Comparison of ENCODE assay signal across 8 mouse cellular contexts in genomic region chr2:11542640-11543039, GRCm38 (mm10). TPM values are rescaled to one million over a fixed set of nuclear protein-coding genes. Genes with fewer than 3 reads are reported as not detected.
DNase-seq lines count a peak whose midpoint lies in the region; ATAC-seq lines count a peak whose summit lies in the region.
"Had no signal": no experiment of that assay in that cellular context is flagged by ENCODE, and none has a peak within 500 bp of the region (broad histone marks: within the 10 kb centered on the region; RNA-seq: fewer than 3 reads in every experiment).

No protein-coding gene starts in this region.

- 0 out of 2 replicates have a peak, but pooled peaks cover under 1% of the 10 kb centered on the region for H3K27me3 ChIP-seq in midbrain, embryonic 13.5 days
- H3K27me3 ChIP-seq: megakaryocyte, embryonic 14.5 days had no signal

- ATAC-seq in activated CD4-positive, CD25-positive, alpha-beta regulatory T cell, adult 4 months: peak; percentile 54
- peak; percentile 79 for ATAC-seq in midbrain, embryonic 13.5 days

- WGBS in midbrain, embryonic 13.5 days: 85% methylated on average over 1 of the region's 1 CpGs

- no peak overlapping the region for H3K27ac ChIP-seq in midbrain, embryonic 13.5 days

- no peaks in the 10 kb centered on the region for H3K4me1 ChIP-seq in midbrain, embryonic 13.5 days (replicated peaks)

- H3K4me2 ChIP-seq in midbrain, embryonic 13.5 days (replicated peaks): no peak overlapping the region

- H3K9ac ChIP-seq in midbrain, embryonic 13.5 days (replicated peaks): no peak overlapping the region

- no peak overlapping the region for H3K4me3 ChIP-seq in midbrain, embryonic 13.5 days (replicated peaks)

- peak; percentile 71 for DNase-seq in cerebellum, adult 9-10 months
- DNase-seq in frontal cortex, postnatal 10 days (ENCODE audit: low spot score in 2 of 2): peak; percentile 37 to 62
- DNase-seq in induced T-regulatory cell, adult 2 months (ENCODE audit: low read depth): peak; percentile 83
- DNase-seq in left cerebral cortex, postnatal 10 days (ENCODE audit: extremely low spot score in 1 of 2, low spot score in 2 of 2): peak; percentile 49 to 84
- peak; percentile 21 for DNase-seq in spleen, adult 12 weeks (ENCODE audit: low spot score)

- H3K36me3 ChIP-seq in midbrain, embryonic 13.5 days: no peaks in the 10 kb centered on the region

- no peaks in the 10 kb centered on the region for H3K9me3 ChIP-seq in midbrain, embryonic 13.5 days
- H3K9me3 ChIP-seq: megakaryocyte, embryonic 14.5 days had no signal

- intact Hi-C loops in left cerebral cortex, postnatal 10 days (cut with DNase I): loop anchor here (2.0 kb wide), 1 partner anchor 212 kb away; no protein-coding TSS in a partner anchor

RNA-seq across cellular contexts. Expression of gene Pfkfb3, which starts 11.2 kb away (rescaled TPM):
- polyA plus RNA-seq in activated CD4-positive, CD25-positive, alpha-beta regulatory T cell, adult 4 months (2017; shearing (Covaris generic)): 10 to 100 TPM; 11.2 to 18.2 TPM
- total RNA-seq in left cerebral cortex, postnatal 10 days (2021): 10 to 100 TPM; 23.5 to 29.7 TPM
- polyA plus RNA-seq in midbrain, embryonic 13.5 days (2015; fragmentation: Nextera tagmentation; extraction: Ambion mirVana): 23.4 and 24.8 TPM in 2 replicates

Comparison
In these comparisons a context has a peak if more than half of its experiments do, and no peak if none do; other contexts are left out.
1. DNase-seq: peak in every context shown above with its lines; median percentile 83 in induced T-regulatory cell, adult 2 months; 71 in cerebellum, adult 9-10 months; 66 in left cerebral cortex, postnatal 10 days; 50 in frontal cortex, postnatal 10 days; 21 in spleen, adult 12 weeks.